Mouse (Mus musculus): ENCODE results near the gene Lsm2. TPM values are rescaled to one million over a fixed set of nuclear protein-coding genes. Genes with fewer than 3 reads are reported as not detected.
"Not testable (repeated sequence)": the region's sequence is repeated elsewhere in the genome, so short reads cannot be mapped to it uniquely, and the experiment has no call there.

The Lsm2 gene
- polyA plus RNA-seq, 1 experiment from 2014 or later, result 231 TPM

DNA sequence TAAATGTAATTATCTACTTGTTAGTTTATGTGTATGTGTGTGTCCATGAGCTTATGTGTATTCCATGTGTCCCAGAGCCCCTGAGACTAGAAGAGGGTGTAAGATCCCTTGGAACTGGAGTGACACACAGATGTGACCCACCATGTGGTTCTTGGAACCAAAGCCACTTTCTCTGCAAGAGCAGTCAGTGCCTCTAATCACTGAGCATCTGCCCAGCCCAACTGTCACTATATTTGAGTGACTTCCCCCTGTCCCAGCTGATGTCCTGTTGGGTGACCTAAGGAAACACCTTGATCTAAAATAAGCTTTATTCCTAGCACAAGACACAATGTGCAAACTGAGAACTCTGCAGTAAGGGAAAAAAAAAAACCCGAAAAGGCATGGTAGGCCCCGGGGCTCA is 46.7 kb downstream of the Lsm2 start:
- Histone ChIP-seq H3K4me1 (peaks cover 54% of the 10 kb centered on the region), H3K4me3 (replicated peaks) (no peak overlapping the region), H3K27ac (no peak overlapping the region), H3K27me3 (no peaks in the 10 kb centered on the region), H3K4me2 (no peak overlapping the region), H3K9me3 (replicated peaks) (no peaks in the 10 kb centered on the region), H3K36me3 (no peaks in the 10 kb centered on the region), H3K9ac (no peak overlapping the region)
- ATAC-seq (replicated peaks; ENCODE audit: low FRiP score), result no peak
- 83% methylated on average over 2 of the region's 2 CpGs for WGBS

DNA sequence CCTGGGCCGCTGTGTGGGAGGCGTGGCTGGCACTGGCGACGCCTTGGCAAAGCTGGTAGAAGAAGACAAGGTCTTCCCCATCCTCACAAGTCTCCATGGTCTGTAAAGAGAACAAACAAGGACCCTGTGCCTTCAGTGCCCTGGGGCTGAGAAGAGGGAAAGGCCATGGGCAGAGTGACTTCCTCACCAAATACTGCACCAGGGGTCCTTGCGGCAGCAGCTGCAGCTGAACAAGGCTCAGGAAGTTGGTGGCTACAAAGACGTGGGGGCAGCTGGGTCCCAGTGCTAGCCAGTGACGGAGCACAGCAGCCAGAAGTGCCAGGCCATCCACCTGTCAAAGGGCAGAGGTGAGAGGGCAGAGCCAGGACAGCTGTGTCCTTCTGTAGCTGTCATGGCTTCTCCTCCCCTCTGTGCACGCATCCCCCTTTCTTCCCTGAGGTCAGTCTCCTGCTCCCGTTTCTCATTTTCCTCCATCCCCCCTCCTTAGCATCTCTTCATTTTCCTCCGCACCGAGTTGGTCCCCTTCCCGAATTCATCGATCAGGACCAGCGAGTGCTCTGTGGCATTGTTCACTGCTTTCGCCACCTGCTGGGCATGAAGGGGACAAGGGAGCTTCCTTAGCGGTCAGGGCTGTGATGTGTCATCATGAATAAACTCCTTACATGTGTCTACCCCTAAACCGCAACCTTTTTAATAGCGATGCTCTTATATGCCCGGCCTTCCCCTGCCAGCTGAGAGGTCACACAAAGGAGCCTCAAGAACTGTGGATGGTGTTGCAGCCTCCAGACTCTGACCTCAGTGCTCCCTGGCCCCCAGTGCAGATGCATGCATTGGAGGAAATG is 48.2 kb downstream of the Lsm2 start:
- Histone ChIP-seq H3K27me3 (no peaks in the 10 kb centered on the region), H3K36me3 (no peaks in the 10 kb centered on the region), H3K4me1 (peaks cover 41% of the 10 kb centered on the region), H3K9me3 (replicated peaks) (no peaks in the 10 kb centered on the region), H3K9ac (peak overlapping the region; percentile 26; the same call in 1 of the 2 replicates), H3K4me3 (replicated peaks) (no peak overlapping the region), H3K27ac (no peak overlapping the region), H3K4me2 (peak overlapping the region; percentile 35; the same call in 1 of the 2 replicates)
- 36% methylated on average over 19 of the region's 19 CpGs for WGBS
- ATAC-seq (replicated peaks; ENCODE audit: low FRiP score), result no peak

DNA sequence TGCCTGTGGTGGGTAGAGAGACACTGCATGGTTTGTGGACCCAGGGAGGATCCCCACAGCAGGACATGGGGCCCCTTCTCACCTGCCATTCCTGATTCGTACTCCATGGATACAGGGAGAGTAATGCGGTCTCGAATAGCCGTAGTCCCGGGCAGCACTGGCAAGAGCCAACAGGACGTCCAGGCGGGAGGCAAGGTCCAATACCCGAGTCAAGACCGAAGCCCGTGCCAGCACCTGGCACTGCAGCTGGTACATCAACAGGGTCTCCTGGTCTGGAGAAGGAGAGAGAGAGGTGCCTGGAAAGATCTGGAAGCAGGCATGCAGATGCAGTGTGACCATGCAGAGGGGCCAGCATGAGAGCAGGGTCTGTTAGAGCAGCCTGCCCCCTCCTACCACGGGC is 49.6 kb downstream of the Lsm2 start:
- no peaks in the 10 kb centered on the region for H3K27me3 ChIP-seq
- WGBS, result 85% methylated on average over 11 of the region's 11 CpGs
- H3K4me2 ChIP-seq, result no peak overlapping the region
- H3K36me3 ChIP-seq, result no peaks in the 10 kb centered on the region
- H3K9me3 ChIP-seq (replicated peaks), result no peaks in the 10 kb centered on the region
- no peak for ATAC-seq (replicated peaks; ENCODE audit: low FRiP score)
- no peak overlapping the region for H3K27ac ChIP-seq
- no peak overlapping the region for H3K9ac ChIP-seq
- peaks cover 29% of the 10 kb centered on the region for H3K4me1 ChIP-seq
- H3K4me3 ChIP-seq (replicated peaks), result no peak overlapping the region

DNA sequence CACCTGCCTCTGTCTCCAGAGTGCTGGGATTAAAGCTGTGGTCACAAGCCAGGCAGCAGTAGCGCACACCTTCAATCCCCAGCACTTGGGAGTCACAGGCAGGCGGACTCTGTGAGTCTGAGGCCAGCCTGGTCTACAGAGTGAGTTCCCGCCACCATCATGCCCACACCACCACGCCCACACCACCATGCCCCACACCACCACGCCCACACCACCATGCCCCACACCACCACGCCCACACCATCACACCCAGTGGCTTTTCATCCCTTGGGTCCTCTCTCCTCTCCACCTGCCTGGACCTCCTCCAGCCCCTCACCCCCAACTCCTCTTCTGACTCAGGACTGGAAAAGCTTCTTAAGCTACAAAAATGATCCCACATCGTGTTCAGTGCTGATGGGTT is 50.2 kb downstream of the Lsm2 start:
- no peaks in the 10 kb centered on the region for H3K9me3 ChIP-seq (replicated peaks)
- no peak for ATAC-seq (replicated peaks; ENCODE audit: low FRiP score)

DNA sequence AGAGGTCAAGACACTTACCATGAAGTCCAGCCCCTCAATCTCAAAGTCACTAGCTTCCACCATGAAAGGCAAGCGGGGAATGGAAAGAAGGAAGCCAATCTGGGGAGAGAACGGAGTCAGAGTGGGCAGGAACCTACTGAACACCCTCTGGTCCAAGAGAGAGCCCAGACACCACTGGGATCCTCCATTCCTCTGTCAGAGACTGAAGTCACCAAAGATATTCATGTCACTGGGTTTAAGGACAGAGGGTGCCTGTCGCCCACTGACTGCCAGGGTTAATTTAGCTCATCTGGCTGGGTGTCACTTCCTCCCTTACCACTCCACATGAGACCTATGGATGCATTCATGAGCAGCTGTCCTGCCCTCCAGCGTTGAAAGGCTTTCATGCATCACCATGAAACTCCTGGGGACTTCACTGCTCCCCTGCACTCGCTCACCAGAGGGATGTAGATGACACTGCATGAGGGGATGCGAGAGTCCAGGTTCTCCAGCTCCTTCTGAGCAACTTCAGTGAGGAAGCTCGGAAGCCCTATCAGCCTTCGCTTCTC is 50.7 kb downstream of the Lsm2 start:
- Histone ChIP-seq H3K9me3 (replicated peaks) (no peaks in the 10 kb centered on the region), H3K9ac (no peak overlapping the region), H3K4me2 (no peak overlapping the region), H3K27me3 (no peaks in the 10 kb centered on the region), H3K27ac (no peak overlapping the region), H3K36me3 (no peaks in the 10 kb centered on the region), H3K4me3 (replicated peaks) (no peak overlapping the region), H3K4me1 (peaks cover 22% of the 10 kb centered on the region)
- ATAC-seq (replicated peaks; ENCODE audit: low FRiP score), result no peak
- WGBS, result 70% methylated on average over 8 of the region's 8 CpGs

More for the DNA sequence above, 50.2 kb downstream of the Lsm2 start:
- Histone ChIP-seq H3K27ac (no peak overlapping the region), H3K9ac (no peak overlapping the region), H3K4me2 (no peak overlapping the region), H3K4me3 (replicated peaks) (no peak overlapping the region), H3K36me3 (no peaks in the 10 kb centered on the region), H3K4me1 (peaks cover 27% of the 10 kb centered on the region), H3K27me3 (no peaks in the 10 kb centered on the region)
- WGBS, result 90% methylated on average over 7 of the region's 7 CpGs

DNA sequence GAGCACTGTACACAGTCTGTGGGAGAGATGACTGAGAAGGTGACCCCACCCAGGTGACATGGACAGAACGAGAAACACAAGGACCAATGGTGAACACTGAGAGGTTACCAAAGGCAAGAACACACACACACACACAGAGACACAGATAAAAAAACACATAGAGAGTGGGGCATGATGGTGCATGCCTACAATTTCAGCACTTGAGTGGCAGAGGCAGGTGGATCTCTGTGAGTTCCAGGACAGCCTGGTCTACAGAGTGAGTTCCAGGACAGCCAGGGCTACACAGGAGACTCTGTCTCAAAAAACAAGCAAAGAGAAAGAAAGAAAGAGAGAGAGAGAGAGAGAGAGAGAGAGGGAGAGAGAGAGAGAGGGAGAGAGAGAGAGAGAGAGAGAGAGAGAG is 52.0 kb downstream of the Lsm2 start:
- H3K27ac ChIP-seq; H3K4me3 ChIP-seq (replicated peaks); H3K4me2 ChIP-seq; H3K9ac ChIP-seq; H3K9me3 ChIP-seq (replicated peaks); H3K36me3 ChIP-seq; ATAC-seq (replicated peaks; ENCODE audit: low FRiP score); H3K27me3 ChIP-seq: not testable (repeated sequence)
- WGBS, result 55% methylated on average over 1 of the region's 1 CpGs
- H3K4me1 ChIP-seq, result peaks cover 15% of the 10 kb centered on the region

DNA sequence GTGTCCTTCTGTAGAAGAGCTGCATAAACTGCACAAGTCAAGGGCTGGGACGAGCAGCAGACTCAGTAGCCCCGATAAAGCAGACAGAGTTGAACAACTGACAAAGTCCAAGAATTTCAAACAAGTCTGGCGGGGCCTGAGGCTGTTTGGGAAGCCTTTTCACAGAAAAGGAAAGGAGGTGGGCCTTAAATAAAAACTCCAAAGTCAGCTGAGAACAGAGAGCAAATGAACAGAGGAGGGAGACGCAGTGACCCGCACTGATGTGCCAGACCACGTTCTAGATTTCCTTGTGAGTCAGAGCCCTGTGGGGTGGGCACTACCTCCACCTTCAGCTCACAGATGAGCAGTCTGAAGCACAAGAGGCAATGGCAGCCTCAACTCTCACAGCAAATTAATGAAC is 53.2 kb downstream of the Lsm2 start:
- Histone ChIP-seq H3K4me3 (replicated peaks) (no peak overlapping the region), H3K27ac (no peak overlapping the region), H3K27me3 (no peaks in the 10 kb centered on the region), H3K4me2 (no peak overlapping the region), H3K4me1 (peaks cover 9% of the 10 kb centered on the region), H3K36me3 (no peaks in the 10 kb centered on the region), H3K9me3 (replicated peaks) (no peaks in the 10 kb centered on the region), H3K9ac (no peak overlapping the region)
- ATAC-seq (replicated peaks; ENCODE audit: low FRiP score), result no peak
- 72% methylated on average over 6 of the region's 6 CpGs for WGBS

Other genes with a start within 250 kb of the Lsm2 start
- 0.73 and 2.0 TPM in 2 replicates for gene C4b, start 238.0 kb upstream of the Lsm2 start, polyA plus RNA-seq (2015; fragmentation: Nextera tagmentation; extraction: Ambion mirVana)
- gene Cyp21a1, start 177.3 kb upstream of the Lsm2 start, polyA plus RNA-seq (2015; fragmentation: Nextera tagmentation; extraction: Ambion mirVana), result 11.1 and 45.4 TPM in 2 replicates
- gene Stk19, start 144.9 kb upstream of the Lsm2 start, polyA plus RNA-seq (2015; fragmentation: Nextera tagmentation; extraction: Ambion mirVana), result 29.4 and 29.6 TPM in 2 replicates
- gene Dxo, start 144.8 kb upstream of the Lsm2 start, polyA plus RNA-seq (2015; fragmentation: Nextera tagmentation; extraction: Ambion mirVana), result 62.7 and 73.0 TPM in 2 replicates
- 48.5 and 53.1 TPM in 2 replicates for gene Skiv2l, start 131.7 kb upstream of the Lsm2 start, polyA plus RNA-seq (2015; fragmentation: Nextera tagmentation; extraction: Ambion mirVana)
- gene Nelfe, start 131.5 kb upstream of the Lsm2 start, polyA plus RNA-seq (2015; fragmentation: Nextera tagmentation; extraction: Ambion mirVana), result 101 and 116 TPM in 2 replicates
- gene Cfb, start 119.3 kb upstream of the Lsm2 start, polyA plus RNA-seq (2015; fragmentation: Nextera tagmentation; extraction: Ambion mirVana), result 12.1 and 13.3 TPM in 2 replicates
- gene Zbtb12, start 102.4 kb upstream of the Lsm2 start, polyA plus RNA-seq (2015; fragmentation: Nextera tagmentation; extraction: Ambion mirVana), result 5.0 TPM in 2 replicates
- gene Gm20547, start 99.8 kb upstream of the Lsm2 start, polyA plus RNA-seq (2015; fragmentation: Nextera tagmentation; extraction: Ambion mirVana), result not detected in 2 replicates
- gene C2, start 83.6 kb upstream of the Lsm2 start, polyA plus RNA-seq (2015; fragmentation: Nextera tagmentation; extraction: Ambion mirVana), result 2.6 and 3.6 TPM in 2 replicates
- 80.1 and 93.7 TPM in 2 replicates for gene Ehmt2, start 83.4 kb upstream of the Lsm2 start, polyA plus RNA-seq (2015; fragmentation: Nextera tagmentation; extraction: Ambion mirVana)
- 12.4 and 13.0 TPM in 2 replicates for gene Slc44a4, start 67.4 kb upstream of the Lsm2 start, polyA plus RNA-seq (2015; fragmentation: Nextera tagmentation; extraction: Ambion mirVana)
- gene Neu1, start 50.6 kb upstream of the Lsm2 start, polyA plus RNA-seq (2015; fragmentation: Nextera tagmentation; extraction: Ambion mirVana), result 33.7 and 37.0 TPM in 2 replicates
- 0.49 and 0.53 TPM in 2 replicates for gene Hspa1b, start 22.6 kb upstream of the Lsm2 start, polyA plus RNA-seq (2015; fragmentation: Nextera tagmentation; extraction: Ambion mirVana)
- gene Gm20481, start 11.9 kb upstream of the Lsm2 start, polyA plus RNA-seq (2015; fragmentation: Nextera tagmentation; extraction: Ambion mirVana), result not detected in 2 replicates
- 7.8 and 8.4 TPM in 2 replicates for gene Hspa1a, start 9.7 kb upstream of the Lsm2 start, polyA plus RNA-seq (2015; fragmentation: Nextera tagmentation; extraction: Ambion mirVana)
- gene Hspa1l, start 9.2 kb upstream of the Lsm2 start, polyA plus RNA-seq (2015; fragmentation: Nextera tagmentation; extraction: Ambion mirVana), result 0.81 and 1.6 TPM in 2 replicates
- 128 and 140 TPM in 2 replicates for gene Vars, start 19.1 kb downstream of the Lsm2 start, polyA plus RNA-seq (2015; fragmentation: Nextera tagmentation; extraction: Ambion mirVana)
- 0.19 and 0.29 TPM in 2 replicates for gene Vwa7, start 34.7 kb downstream of the Lsm2 start, polyA plus RNA-seq (2015; fragmentation: Nextera tagmentation; extraction: Ambion mirVana)
- 6.2 and 6.8 TPM in 2 replicates for gene Sapcd1, start 46.2 kb downstream of the Lsm2 start, polyA plus RNA-seq (2015; fragmentation: Nextera tagmentation; extraction: Ambion mirVana)
- gene Msh5, start 64.9 kb downstream of the Lsm2 start, polyA plus RNA-seq (2015; fragmentation: Nextera tagmentation; extraction: Ambion mirVana), result 5.2 and 5.4 TPM in 2 replicates
- gene Clic1, start 68.1 kb downstream of the Lsm2 start, polyA plus RNA-seq (2015; fragmentation: Nextera tagmentation; extraction: Ambion mirVana), result 300 and 320 TPM in 2 replicates
- 324 and 356 TPM in 2 replicates for gene Ddah2, start 77.2 kb downstream of the Lsm2 start, polyA plus RNA-seq (2015; fragmentation: Nextera tagmentation; extraction: Ambion mirVana)
- 1.6 TPM in 1 of 2 replicates, not detected in the other for gene Ly6g6c, start 83.5 kb downstream of the Lsm2 start, polyA plus RNA-seq (2015; fragmentation: Nextera tagmentation; extraction: Ambion mirVana)
- gene Mpig6b, start 84.3 kb downstream of the Lsm2 start, polyA plus RNA-seq (2015; fragmentation: Nextera tagmentation; extraction: Ambion mirVana), result 0.41 and 0.52 TPM in 2 replicates
- 1.2 and 1.6 TPM in 2 replicates for gene Ly6g6e, start 95.0 kb downstream of the Lsm2 start, polyA plus RNA-seq (2015; fragmentation: Nextera tagmentation; extraction: Ambion mirVana)
- 5.0 and 6.0 TPM in 2 replicates for gene Ly6g6d, start 96.2 kb downstream of the Lsm2 start, polyA plus RNA-seq (2015; fragmentation: Nextera tagmentation; extraction: Ambion mirVana)
- gene Ly6g6f, start 103.7 kb downstream of the Lsm2 start, polyA plus RNA-seq (2015; fragmentation: Nextera tagmentation; extraction: Ambion mirVana), result not detected in 2 replicates
- gene Abhd16a, start 107.4 kb downstream of the Lsm2 start, polyA plus RNA-seq (2015; fragmentation: Nextera tagmentation; extraction: Ambion mirVana), result 94.7 and 103 TPM in 2 replicates
- gene Ly6g5c, start 126.4 kb downstream of the Lsm2 start, polyA plus RNA-seq (2015; fragmentation: Nextera tagmentation; extraction: Ambion mirVana), result not detected in 2 replicates
- gene Ly6g5b, start 133.6 kb downstream of the Lsm2 start, polyA plus RNA-seq (2015; fragmentation: Nextera tagmentation; extraction: Ambion mirVana), result 0.99 and 1.9 TPM in 2 replicates
- gene Gpank1, start 139.6 kb downstream of the Lsm2 start, polyA plus RNA-seq (2015; fragmentation: Nextera tagmentation; extraction: Ambion mirVana), result 19.0 and 20.3 TPM in 2 replicates
- 281 and 284 TPM in 2 replicates for gene Csnk2b, start 140.2 kb downstream of the Lsm2 start, polyA plus RNA-seq (2015; fragmentation: Nextera tagmentation; extraction: Ambion mirVana)
- gene D17H6S53E, start 144.5 kb downstream of the Lsm2 start, polyA plus RNA-seq (2015; fragmentation: Nextera tagmentation; extraction: Ambion mirVana), result 10.5 and 12.2 TPM in 2 replicates
- gene Apom, start 150.2 kb downstream of the Lsm2 start, polyA plus RNA-seq (2015; fragmentation: Nextera tagmentation; extraction: Ambion mirVana), result 21.0 and 25.7 TPM in 2 replicates
- 56.1 and 64.9 TPM in 2 replicates for gene Bag6, start 153.3 kb downstream of the Lsm2 start, polyA plus RNA-seq (2015; fragmentation: Nextera tagmentation; extraction: Ambion mirVana)
- 176 and 209 TPM in 2 replicates for gene Prrc2a, start 183.0 kb downstream of the Lsm2 start, polyA plus RNA-seq (2015; fragmentation: Nextera tagmentation; extraction: Ambion mirVana)
- gene Aif1, start 194.2 kb downstream of the Lsm2 start, polyA plus RNA-seq (2015; fragmentation: Nextera tagmentation; extraction: Ambion mirVana), result 8.8 and 9.2 TPM in 2 replicates
- 12.1 and 13.7 TPM in 2 replicates for gene Lst1, start 206.6 kb downstream of the Lsm2 start, polyA plus RNA-seq (2015; fragmentation: Nextera tagmentation; extraction: Ambion mirVana)
- 0.53 and 0.72 TPM in 2 replicates for gene Ltb, start 212.6 kb downstream of the Lsm2 start, polyA plus RNA-seq (2015; fragmentation: Nextera tagmentation; extraction: Ambion mirVana)
- gene Tnf, start 220.1 kb downstream of the Lsm2 start, polyA plus RNA-seq (2015; fragmentation: Nextera tagmentation; extraction: Ambion mirVana), result 0.12 TPM in 1 of 2 replicates, not detected in the other
- gene Lta, start 223.5 kb downstream of the Lsm2 start, polyA plus RNA-seq (2015; fragmentation: Nextera tagmentation; extraction: Ambion mirVana), result 0.10 TPM in 1 of 2 replicates, not detected in the other
- 0.65 and 0.69 TPM in 2 replicates for gene Gm16181, start 239.0 kb downstream of the Lsm2 start, polyA plus RNA-seq (2015; fragmentation: Nextera tagmentation; extraction: Ambion mirVana)